7 mouse cellular contexts compared by ENCODE assay signal in the genomic region with DNA sequence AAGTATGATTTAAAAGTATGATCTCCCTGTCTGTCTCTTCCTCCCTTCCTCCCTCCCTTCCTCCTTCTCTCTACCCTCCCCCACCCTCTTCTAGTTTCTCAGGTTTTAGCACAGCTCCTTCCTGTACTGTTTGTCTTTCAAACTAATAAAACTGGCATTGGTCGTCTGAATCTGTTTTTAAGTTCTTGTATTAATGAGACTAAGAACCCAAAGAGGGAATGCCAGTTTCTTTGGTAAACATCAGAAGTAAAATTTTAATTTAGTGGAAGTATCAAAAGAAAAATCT. TPM values are rescaled to one million over a fixed set of nuclear protein-coding genes. Genes with fewer than 3 reads are reported as not detected.
DNase-seq lines count a peak whose midpoint lies in the region; ATAC-seq and TF ChIP-seq lines count a peak whose summit lies in the region.

No protein-coding gene starts in this region.

- peak overlapping the region; percentile 65 for H3K9ac ChIP-seq in forebrain, embryonic 11.5 days (ENCODE audit: low read length)
- H3K9ac ChIP-seq in liver, embryonic 12.5 days = peak overlapping the region; percentile 77

- intact Hi-C loops in left cerebral cortex, postnatal 14 days (cut with DNase I) = loop anchor here (1.0 to 2.0 kb wide), 2 partner anchors 11 to 32 kb away; no protein-coding TSS in a partner anchor

- 4% methylated on average over 1 of the region's 1 CpGs for WGBS in thymus, adult 2 months
- WGBS in forebrain, embryonic 11.5 days = 0% methylated on average over 1 of the region's 1 CpGs
- WGBS in liver, embryonic 12.5 days (ENCODE audit: insufficient replicate concordance) = 5% methylated on average over 1 of the region's 1 CpGs

- H3K27me3 ChIP-seq in thymus, adult 2 months (ENCODE audit: control insufficient read depth, insufficient read depth, low read length) = no peaks in the 10 kb centered on the region
- H3K27me3 ChIP-seq in forebrain, embryonic 11.5 days (ENCODE audit: control insufficient read depth, insufficient read depth, low read length) = no peaks in the 10 kb centered on the region
- H3K27me3 ChIP-seq in liver, embryonic 12.5 days (replicated peaks) = no peaks in the 10 kb centered on the region

- H3K36me3 ChIP-seq in thymus, adult 2 months (ENCODE audit: control insufficient read depth, insufficient read depth, low read length) = no peaks in the 10 kb centered on the region
- no peaks in the 10 kb centered on the region for H3K36me3 ChIP-seq in forebrain, embryonic 11.5 days (ENCODE audit: control insufficient read depth, insufficient read depth, low read length)
- H3K36me3 ChIP-seq in liver, embryonic 12.5 days = no peaks in the 10 kb centered on the region

- H3K4me2 ChIP-seq in forebrain, embryonic 11.5 days (ENCODE audit: low read depth, low read length, severe bottlenecking) = peak overlapping the region; percentile 58; the same call in 1 of the 2 replicates
- peak overlapping the region; percentile 78 for H3K4me2 ChIP-seq in liver, embryonic 12.5 days

- TF ChIP-seq CTCF in thymus, adult 2 months (IDR thresholded peaks at IDR 0.05; ENCODE audit: borderline replicate concordance, control insufficient read depth, extremely low read depth, insufficient read depth, low read length, poor library complexity) = no peak

- peak overlapping the region; percentile 42; the same call in 1 of the 2 replicates for H3K27ac ChIP-seq in thymus, adult 2 months (ENCODE audit: control insufficient read depth, insufficient read depth, low read length)
- H3K27ac ChIP-seq in forebrain, embryonic 11.5 days (ENCODE audit: low read depth, low read length) = peak overlapping the region; percentile 99
- peak overlapping the region; percentile 100 for H3K27ac ChIP-seq in liver, embryonic 12.5 days

- TF ChIP-seq POLR2A in thymus, adult 2 months (IDR thresholded peaks at IDR 0.05; ENCODE audit: control insufficient read depth, extremely low read depth, insufficient read depth, low read length, poor library complexity) = no peak

- no peak for DNase-seq in thymus, adult 2 months
- no peak for DNase-seq in thymus, postnatal 36 days
- DNase-seq in forebrain, embryonic 11.5 days (ENCODE audit: low spot score) = no peak
- DNase-seq in left cerebral cortex, postnatal 14 days (ENCODE audit: low spot score in 2 of 2) = no peak
- DNase-seq in left cerebral cortex, adult 18-20 months (ENCODE audit: low spot score in 2 of 2) = no peak

- H3K9me3 ChIP-seq in forebrain, embryonic 11.5 days (ENCODE audit: control insufficient read depth, low read length) = no peaks in the 10 kb centered on the region
- no peaks in the 10 kb centered on the region for H3K9me3 ChIP-seq in liver, embryonic 12.5 days (replicated peaks)

- 0 out of 2 replicates have a peak, but pooled peaks have one; percentile 1 for ATAC-seq in forebrain, embryonic 11.5 days (replicated peaks; ENCODE audit: low FRiP score)
- no peak for ATAC-seq in liver, embryonic 12.5 days
- ATAC-seq in activated CD4-positive, CD25-positive, alpha-beta regulatory T cell, adult 4 months = no peak

- H3K4me3 ChIP-seq in thymus, adult 2 months (ENCODE audit: control insufficient read depth, insufficient read depth, low read length) = no peak overlapping the region
- H3K4me3 ChIP-seq in forebrain, embryonic 11.5 days (ENCODE audit: low read depth, low read length) = peak overlapping the region; percentile 23
- H3K4me3 ChIP-seq in liver, embryonic 12.5 days = peak overlapping the region; percentile 42

- peaks cover 8% of the 10 kb centered on the region for H3K4me1 ChIP-seq in thymus, adult 2 months (replicated peaks; ENCODE audit: control insufficient read depth, insufficient read depth, low read length)
- peaks cover 16% of the 10 kb centered on the region for H3K4me1 ChIP-seq in forebrain, embryonic 11.5 days (replicated peaks; ENCODE audit: control insufficient read depth, insufficient read depth, low read length)
- peaks cover 34% of the 10 kb centered on the region for H3K4me1 ChIP-seq in liver, embryonic 12.5 days

RNA-seq across cellular contexts. Expression of a gene that starts 5.5 kb away (rescaled TPM):
- 115 and 120 TPM in 2 replicates for polyA plus RNA-seq in thymus, adult 2 months (2012; rRNA removed)
- 132 and 133 TPM in 2 replicates for polyA plus RNA-seq in forebrain, embryonic 11.5 days (2014; fragmentation: Nextera tagmentation; extraction: Ambion mirVana)
- 128 and 134 TPM in 2 replicates for polyA plus RNA-seq in liver, embryonic 12.5 days (2016; fragmentation: Nextera tagmentation; extraction: Ambion mirVana)
- polyA plus RNA-seq in activated CD4-positive, CD25-positive, alpha-beta regulatory T cell, adult 4 months (2017; shearing (Covaris generic)) = 10 to 100 TPM; 36.8 to 39.3 TPM
- 100 to 1,000 TPM; 132 to 148 TPM for total RNA-seq in left cerebral cortex, postnatal 14 days (2021)
- total RNA-seq in left cerebral cortex, adult 18-20 months (2021) = 100 to 1,000 TPM; 166 to 191 TPM

RNA-seq across cellular contexts. Expression of a gene that starts 11.3 kb away (rescaled TPM):
- polyA plus RNA-seq in thymus, adult 2 months (2012; rRNA removed) = 161 and 207 TPM in 2 replicates
- polyA plus RNA-seq in forebrain, embryonic 11.5 days (2014; fragmentation: Nextera tagmentation; extraction: Ambion mirVana) = 11.9 and 13.9 TPM in 2 replicates
- polyA plus RNA-seq in liver, embryonic 12.5 days (2016; fragmentation: Nextera tagmentation; extraction: Ambion mirVana) = 5.3 and 6.2 TPM in 2 replicates
- not detected for polyA plus RNA-seq in activated CD4-positive, CD25-positive, alpha-beta regulatory T cell, adult 4 months (2017; shearing (Covaris generic))
- 1 to 10 TPM; 9.4 to 9.9 TPM for total RNA-seq in left cerebral cortex, postnatal 14 days (2021)
- total RNA-seq in left cerebral cortex, adult 18-20 months (2021) = 10 to 100 TPM in 1 of 2 experiments, 1 to 10 TPM in 1; 9.3 to 10.4 TPM

RNA-seq across cellular contexts. Expression of a gene that starts 12.7 kb away (rescaled TPM):
- 76.8 and 109 TPM in 2 replicates for polyA plus RNA-seq in thymus, adult 2 months (2012; rRNA removed)
- polyA plus RNA-seq in forebrain, embryonic 11.5 days (2014; fragmentation: Nextera tagmentation; extraction: Ambion mirVana) = 2.5 and 3.0 TPM in 2 replicates
- polyA plus RNA-seq in liver, embryonic 12.5 days (2016; fragmentation: Nextera tagmentation; extraction: Ambion mirVana) = 1.2 and 3.1 TPM in 2 replicates
- polyA plus RNA-seq in activated CD4-positive, CD25-positive, alpha-beta regulatory T cell, adult 4 months (2017; shearing (Covaris generic)) = 1 to 10 TPM in 1 of 2 experiments, not detected in 1; 2.3 TPM
- 1 to 10 TPM; 3.0 to 5.1 TPM for total RNA-seq in left cerebral cortex, postnatal 14 days (2021)
- 10 to 100 TPM in 1 of 2 experiments, 1 to 10 TPM in 1; 6.3 to 11.0 TPM for total RNA-seq in left cerebral cortex, adult 18-20 months (2021)

RNA-seq across cellular contexts. Expression of a gene that starts 12.9 kb away (rescaled TPM):
- 277 and 362 TPM in 2 replicates for polyA plus RNA-seq in thymus, adult 2 months (2012; rRNA removed)
- 4.5 and 5.9 TPM in 2 replicates for polyA plus RNA-seq in forebrain, embryonic 11.5 days (2014; fragmentation: Nextera tagmentation; extraction: Ambion mirVana)
- 7.1 and 9.9 TPM in 2 replicates for polyA plus RNA-seq in liver, embryonic 12.5 days (2016; fragmentation: Nextera tagmentation; extraction: Ambion mirVana)
- polyA plus RNA-seq in activated CD4-positive, CD25-positive, alpha-beta regulatory T cell, adult 4 months (2017; shearing (Covaris generic)) = under 1 TPM in 1 of 2 experiments, not detected in 1; 0.83 TPM
- 10 to 100 TPM; 24.6 to 36.3 TPM for total RNA-seq in left cerebral cortex, postnatal 14 days (2021)
- total RNA-seq in left cerebral cortex, adult 18-20 months (2021) = 10 to 100 TPM; 14.7 to 26.1 TPM

RNA-seq across cellular contexts. Expression of a gene that starts 15.7 kb away (rescaled TPM):
- polyA plus RNA-seq in thymus, adult 2 months (2012; rRNA removed) = 523 and 578 TPM in 2 replicates
- 7.4 and 10.0 TPM in 2 replicates for polyA plus RNA-seq in forebrain, embryonic 11.5 days (2014; fragmentation: Nextera tagmentation; extraction: Ambion mirVana)
- polyA plus RNA-seq in liver, embryonic 12.5 days (2016; fragmentation: Nextera tagmentation; extraction: Ambion mirVana) = 10.7 and 14.4 TPM in 2 replicates
- polyA plus RNA-seq in activated CD4-positive, CD25-positive, alpha-beta regulatory T cell, adult 4 months (2017; shearing (Covaris generic)) = 1 to 10 TPM; 4.0 to 5.7 TPM
- total RNA-seq in left cerebral cortex, postnatal 14 days (2021) = 10 to 100 TPM; 79.2 to 92.9 TPM
- total RNA-seq in left cerebral cortex, adult 18-20 months (2021) = 10 to 100 TPM; 61.6 to 70.8 TPM

Comparison
In these comparisons a context has a peak if more than half of its experiments do, and no peak if none do; other contexts are left out.
1. H3K27ac ChIP-seq: peak in every context shown above with its lines; median percentile 100 in liver, embryonic 12.5 days; 99 in forebrain, embryonic 11.5 days; 42 in thymus, adult 2 months.
2. RNA of a gene that starts 11.3 kb away (polyA plus RNA-seq): 161 to 207 TPM in thymus, adult 2 months; 11.9 to 13.9 TPM in forebrain, embryonic 11.5 days, 5.3 to 6.2 TPM in liver, embryonic 12.5 days and not detected in activated CD4-positive, CD25-positive, alpha-beta regulatory T cell, adult 4 months; every median in the first group is over 10 times any median in the second.
3. RNA of a gene that starts 12.7 kb away (polyA plus RNA-seq): 76.8 to 109 TPM in thymus, adult 2 months; 2.5 to 3.0 TPM in forebrain, embryonic 11.5 days, 2.3 TPM in activated CD4-positive, CD25-positive, alpha-beta regulatory T cell, adult 4 months and 1.2 to 3.1 TPM in liver, embryonic 12.5 days; every median in the first group is over 10 times any median in the second.